ENCODE assay signal across 12 mouse cellular contexts in genomic region chr4:46617408-46617807, GRCm38 (mm10). TPM values are rescaled to one million over a fixed set of nuclear protein-coding genes. Genes with fewer than 3 reads are reported as not detected.
A peak's percentile ranks its signal among the peaks of the same experiment; 100 is the strongest.
DNase-seq lines count a peak whose midpoint lies in the region; TF ChIP-seq lines count a peak whose summit lies in the region.
"Had no signal": no experiment of that assay in that cellular context is flagged by ENCODE, and none has a peak within 500 bp of the region (broad histone marks: within the 10 kb centered on the region; RNA-seq: fewer than 3 reads in every experiment).

No protein-coding gene starts in this region.

- H3K27ac ChIP-seq in gastrocnemius, adult 2 months: no peak overlapping the region
- H3K27ac ChIP-seq in cortical plate, adult 2 months (ENCODE audit: insufficient read depth, low read length): no peak overlapping the region
- H3K27ac ChIP-seq: midbrain, embryonic 15.5 days; neural tube, embryonic 15.5 days had no signal

- intact Hi-C loops in gastrocnemius, adult 2 months (cut with DNase I): loop anchor here (10.0 kb wide), 1 partner anchor 437 kb away; the partner anchor contains the start of gene Anks6

- DNase-seq in gastrocnemius, adult 2 months: no peak
- no peak for DNase-seq in gastrocnemius, postnatal 25 days
- no peak for DNase-seq in lung, adult 2 months
- no peak for DNase-seq in lung, postnatal 36 days
- peak; percentile 58 for DNase-seq in ES-CJ7 (ENCODE audit: low read depth, low spot score)
- DNase-seq in urinary bladder, postnatal 36 days (ENCODE audit: low spot score in 2 of 2): no peak
- no peak for DNase-seq in frontal cortex, postnatal 36 days (ENCODE audit: low spot score in 2 of 2)
- DNase-seq: gastrocnemius, postnatal 36 days; lung, postnatal 10 days had no signal

- no peaks in the 10 kb centered on the region for H3K4me1 ChIP-seq in lung, adult 2 months (ENCODE audit: control insufficient read depth, insufficient read depth, low read length)
- no peaks in the 10 kb centered on the region for H3K4me1 ChIP-seq in cortical plate, adult 2 months (ENCODE audit: control insufficient read depth, insufficient read depth, low read length)
- H3K4me1 ChIP-seq: midbrain, embryonic 15.5 days had no signal

- TF ChIP-seq POLR2A in lung, adult 2 months (IDR thresholded peaks at IDR 0.05; ENCODE audit: borderline replicate concordance, extremely low read depth, low read depth, low read length): no peak
- TF ChIP-seq POLR2A in cortical plate, adult 2 months (IDR thresholded peaks at IDR 0.05; ENCODE audit: extremely low read depth, insufficient read depth, low read length): no peak

- H3K4me3 ChIP-seq in gastrocnemius, adult 2 months: no peak overlapping the region
- no peak overlapping the region for H3K4me3 ChIP-seq in lung, adult 2 months (replicated peaks; ENCODE audit: extremely low read depth, low read depth, low read length)
- no peak overlapping the region for H3K4me3 ChIP-seq in cortical plate, adult 2 months (ENCODE audit: insufficient read depth, low read length)
- H3K4me3 ChIP-seq: midbrain, embryonic 15.5 days; neural tube, embryonic 15.5 days had no signal

- TF ChIP-seq CTCF in gastrocnemius, adult 2 months (IDR thresholded peaks at IDR 0.05): peak; percentile 47
- peak; percentile 25; the same call in 1 of the 2 replicates for TF ChIP-seq CTCF in lung, adult 2 months (IDR thresholded peaks at IDR 0.05; ENCODE audit: insufficient read depth, low read length)
- TF ChIP-seq CTCF in cortical plate, adult 2 months (IDR thresholded peaks at IDR 0.05; ENCODE audit: extremely low read depth, insufficient read depth, low read length): peak; percentile 39; the same call in 1 of the 2 replicates

- 70% methylated on average over 6 of the region's 6 CpGs for WGBS in lung, adult 2 months

RNA-seq across cellular contexts. Expression of gene Coro2a, which starts 15.4 kb away (rescaled TPM):
- total RNA-seq in gastrocnemius, adult 2 months (2021): under 1 TPM; 0.10 to 0.39 TPM
- total RNA-seq in gastrocnemius, postnatal 25 days (2021): under 1 TPM in 1 of 2 experiments, not detected in 1; 0.20 TPM
- 9.1 and 17.2 TPM in 2 replicates for polyA plus RNA-seq in lung, adult 2 months (2012; rRNA removed)
- polyA plus RNA-seq in cortical plate, adult 2 months (2012; rRNA removed): 23.2 and 24.4 TPM in 2 replicates

RNA-seq across cellular contexts. Expression of gene Tbc1d2, which starts 32.6 kb away (rescaled TPM):
- under 1 TPM; 0.39 to 0.59 TPM for total RNA-seq in gastrocnemius, adult 2 months (2021)
- under 1 TPM; 0.64 to 0.78 TPM for total RNA-seq in gastrocnemius, postnatal 25 days (2021)
- polyA plus RNA-seq in lung, adult 2 months (2012; rRNA removed): 10.2 and 10.5 TPM in 2 replicates
- 5.6 and 6.4 TPM in 2 replicates for polyA plus RNA-seq in cortical plate, adult 2 months (2012; rRNA removed)
